In genomic region chr14:79712550-79713262, GRCm38 (mm10) we compare ENCODE assay signal across 23 mouse cellular contexts. TPM values are rescaled to one million over a fixed set of nuclear protein-coding genes. Genes with fewer than 3 reads are reported as not detected.
DNase-seq lines count a peak whose midpoint lies in the region; ATAC-seq and TF ChIP-seq lines count a peak whose summit lies in the region.
"Had no signal": no experiment of that assay in that cellular context is flagged by ENCODE, and none has a peak within 500 bp of the region (broad histone marks: within the 10 kb centered on the region; RNA-seq: fewer than 3 reads in every experiment).

No protein-coding gene starts in this region.

- H3K27me3 ChIP-seq in heart, embryonic 10.5 days (ENCODE audit: insufficient read depth, poor library complexity, severe bottlenecking): no peaks in the 10 kb centered on the region
- H3K27me3 ChIP-seq in heart, embryonic 14.5 days (ENCODE audit: control insufficient read depth, insufficient read depth, low read length): no peaks in the 10 kb centered on the region
- no peaks in the 10 kb centered on the region for H3K27me3 ChIP-seq in hindbrain, postnatal 0 days (ENCODE audit: insufficient read depth, low read length)
- H3K27me3 ChIP-seq in forebrain, embryonic 11.5 days (ENCODE audit: control insufficient read depth, insufficient read depth, low read length): no peaks in the 10 kb centered on the region
- H3K27me3 ChIP-seq: embryonic facial prominence, embryonic 12.5 days; forebrain, embryonic 13.5 days; hindbrain, embryonic 13.5 days; intestine, embryonic 15.5 days had no signal

- no peaks in the 10 kb centered on the region for H3K9me3 ChIP-seq in heart, embryonic 10.5 days
- H3K9me3 ChIP-seq in heart, embryonic 14.5 days (ENCODE audit: control insufficient read depth, low read length): no peaks in the 10 kb centered on the region
- no peaks in the 10 kb centered on the region for H3K9me3 ChIP-seq in hindbrain, postnatal 0 days (ENCODE audit: low read length)
- H3K9me3 ChIP-seq in forebrain, embryonic 11.5 days (ENCODE audit: control insufficient read depth, low read length): no peaks in the 10 kb centered on the region
- H3K9me3 ChIP-seq: embryonic facial prominence, embryonic 12.5 days; forebrain, embryonic 13.5 days; hindbrain, embryonic 13.5 days; intestine, embryonic 15.5 days had no signal

- no peaks in the 10 kb centered on the region; the same call in 1 of the 2 replicates for H3K4me1 ChIP-seq in heart, embryonic 10.5 days
- peaks cover 7 to 19% of the 10 kb centered on the region in 2 experiments for H3K4me1 ChIP-seq in heart, embryonic 14.5 days (ENCODE audit: control insufficient read depth in 2 of 2, insufficient read depth in 2 of 2, low read length in 2 of 2)
- no peaks in the 10 kb centered on the region for H3K4me1 ChIP-seq in hindbrain, postnatal 0 days (ENCODE audit: insufficient read depth, low read length)
- no peaks in the 10 kb centered on the region for H3K4me1 ChIP-seq in forebrain, embryonic 11.5 days (replicated peaks; ENCODE audit: control insufficient read depth, insufficient read depth, low read length)
- H3K4me1 ChIP-seq: embryonic facial prominence, embryonic 12.5 days; intestine, embryonic 15.5 days had no signal

- peak; percentile 12 to 19 for DNase-seq in heart, adult 18-20 months
- no peak for DNase-seq in heart, postnatal 4 days
- no peak for DNase-seq in heart, embryonic 10.5 days (ENCODE audit: low spot score)
- no peak for DNase-seq in hindbrain, postnatal 0 days (ENCODE audit: low spot score)
- no peak for DNase-seq in forebrain, embryonic 11.5 days (ENCODE audit: low spot score)
- no peak for DNase-seq in layer of hippocampus, postnatal 14 days (ENCODE audit: low spot score in 2 of 2)
- DNase-seq: adrenal gland, postnatal 14 days; cerebellum, adult 11-12 months; cerebellum, adult 9-10 months; cerebellum, postnatal 25 days; forebrain, postnatal 0 days; gastrocnemius, postnatal 14 days; kidney, adult 18-20 months had no signal

- ATAC-seq in heart, embryonic 14.5 days (ENCODE audit: insufficient number of reproducible peaks, insufficient read depth, low FRiP score, low read depth): peak; percentile 79
- ATAC-seq in hindbrain, postnatal 0 days: no peak
- ATAC-seq in forebrain, embryonic 11.5 days (replicated peaks; ENCODE audit: low FRiP score): no peak
- ATAC-seq: activated CD4-positive, CD25-positive, alpha-beta regulatory T cell, adult 4 months; forebrain, embryonic 13.5 days; forebrain, postnatal 0 days; intestine, embryonic 15.5 days had no signal

- TF ChIP-seq CTCF in hindbrain, postnatal 0 days (IDR thresholded peaks at IDR 0.05; ENCODE audit: low read depth): no peak

- WGBS in heart, embryonic 10.5 days: 73% methylated on average over 6 of the region's 6 CpGs
- 30% methylated on average over 6 of the region's 6 CpGs for WGBS in heart, embryonic 14.5 days
- WGBS in hindbrain, postnatal 0 days: 93% methylated on average over 6 of the region's 6 CpGs
- 91% methylated on average over 6 of the region's 6 CpGs for WGBS in forebrain, embryonic 11.5 days

- H3K4me3 ChIP-seq in heart, embryonic 10.5 days: no peak overlapping the region
- H3K4me3 ChIP-seq in heart, embryonic 14.5 days (ENCODE audit: control insufficient read depth in 1 of 2, insufficient read depth in 1 of 2, low read depth in 1 of 2, low read length in 2 of 2): no peak overlapping the region
- no peak overlapping the region for H3K4me3 ChIP-seq in hindbrain, postnatal 0 days (ENCODE audit: low read length)
- no peak overlapping the region for H3K4me3 ChIP-seq in forebrain, embryonic 11.5 days (ENCODE audit: low read depth, low read length)
- H3K4me3 ChIP-seq: embryonic facial prominence, embryonic 12.5 days; forebrain, embryonic 13.5 days; hindbrain, embryonic 13.5 days; intestine, embryonic 15.5 days had no signal

- H3K9ac ChIP-seq in heart, embryonic 14.5 days (ENCODE audit: low read length): no peak overlapping the region
- no peak overlapping the region for H3K9ac ChIP-seq in hindbrain, postnatal 0 days (replicated peaks; ENCODE audit: low read length)
- H3K9ac ChIP-seq in forebrain, embryonic 11.5 days (ENCODE audit: low read length): no peak overlapping the region
- H3K9ac ChIP-seq: embryonic facial prominence, embryonic 12.5 days; forebrain, embryonic 13.5 days; forebrain, postnatal 0 days; hindbrain, embryonic 13.5 days; intestine, embryonic 15.5 days had no signal

- no peaks in the 10 kb centered on the region for H3K36me3 ChIP-seq in heart, embryonic 10.5 days
- no peaks in the 10 kb centered on the region for H3K36me3 ChIP-seq in heart, embryonic 14.5 days (ENCODE audit: control insufficient read depth, insufficient read depth, low read length)
- no peaks in the 10 kb centered on the region for H3K36me3 ChIP-seq in hindbrain, postnatal 0 days (ENCODE audit: insufficient read depth, low read length)
- H3K36me3 ChIP-seq in forebrain, embryonic 11.5 days (ENCODE audit: control insufficient read depth, insufficient read depth, low read length): no peaks in the 10 kb centered on the region
- H3K36me3 ChIP-seq: embryonic facial prominence, embryonic 12.5 days; hindbrain, embryonic 13.5 days; intestine, embryonic 15.5 days had no signal

- H3K4me2 ChIP-seq in heart, embryonic 14.5 days (ENCODE audit: low read length): peak overlapping the region; percentile 35
- H3K4me2 ChIP-seq in hindbrain, postnatal 0 days (ENCODE audit: low read depth, low read length): no peak overlapping the region
- no peak overlapping the region for H3K4me2 ChIP-seq in forebrain, embryonic 11.5 days (ENCODE audit: low read depth, low read length, severe bottlenecking)
- H3K4me2 ChIP-seq: embryonic facial prominence, embryonic 12.5 days; forebrain, embryonic 13.5 days; hindbrain, embryonic 13.5 days; intestine, embryonic 15.5 days had no signal

- 0 out of 2 replicates have a peak overlapping the region, but pooled peaks have one; percentile 33 for H3K27ac ChIP-seq in heart, embryonic 10.5 days
- peak overlapping the region; percentile 82 to 95 for H3K27ac ChIP-seq in heart, embryonic 14.5 days (replicated peaks in 1 of 2; ENCODE audit: control insufficient read depth in 1 of 2, insufficient read depth in 1 of 2, low read depth in 2 of 2, low read length in 2 of 2)
- no peak overlapping the region for H3K27ac ChIP-seq in hindbrain, postnatal 0 days
- no peak overlapping the region for H3K27ac ChIP-seq in forebrain, embryonic 11.5 days (ENCODE audit: low read depth, low read length)
- H3K27ac ChIP-seq: embryonic facial prominence, embryonic 12.5 days; forebrain, embryonic 13.5 days; hindbrain, embryonic 13.5 days; intestine, embryonic 15.5 days had no signal

RNA-seq across cellular contexts. Expression of gene Cnmd, which starts 50.7 kb away (rescaled TPM):
- 1 to 10 TPM; 3.9 to 4.7 TPM for total RNA-seq in heart, adult 18-20 months (2021)
- under 1 TPM in 1 of 2 experiments, not detected in 1; 0.43 TPM for total RNA-seq in heart, postnatal 4 days (2021)
- polyA plus RNA-seq in heart, embryonic 10.5 days (2016; fragmentation: Nextera tagmentation; extraction: Ambion mirVana): 1.7 and 2.9 TPM in 2 replicates
- polyA plus RNA-seq in heart, embryonic 14.5 days (2014; fragmentation: Nextera tagmentation; extraction: Ambion mirVana): 2.5 and 3.8 TPM in 2 replicates
- 0.37 and 0.68 TPM in 2 replicates for total RNA-seq in hindbrain, postnatal 0 days (2014; rRNA removed)
- polyA plus RNA-seq in hindbrain, postnatal 0 days (2015; fragmentation: Nextera tagmentation; extraction: Ambion mirVana): 1.1 and 1.8 TPM in 2 replicates
- polyA plus RNA-seq in forebrain, embryonic 11.5 days (2014; fragmentation: Nextera tagmentation; extraction: Ambion mirVana): 3.4 and 4.1 TPM in 2 replicates
- total RNA-seq in layer of hippocampus, postnatal 14 days (2021): 1 to 10 TPM; 1.8 to 2.6 TPM
- total RNA-seq: hematopoietic stem cell, adult 5-6 weeks; MEL had no signal
- polyA plus RNA-seq: activated CD4-positive, CD25-positive, alpha-beta regulatory T cell, adult 4 months; C2C12 had no signal

RNA-seq across cellular contexts. Expression of gene Pcdh8, which starts 58.4 kb away (rescaled TPM):
- total RNA-seq in heart, adult 18-20 months (2021): under 1 TPM in 1 of 2 experiments, not detected in 1; 0.20 TPM
- total RNA-seq in heart, postnatal 4 days (2021): under 1 TPM in 1 of 2 experiments, not detected in 1; 0.19 TPM
- polyA plus RNA-seq in heart, embryonic 10.5 days (2016; fragmentation: Nextera tagmentation; extraction: Ambion mirVana): 0.09 and 0.50 TPM in 2 replicates
- polyA plus RNA-seq in heart, embryonic 14.5 days (2014; fragmentation: Nextera tagmentation; extraction: Ambion mirVana): 0.12 TPM in 1 of 2 replicates, not detected in the other
- 103 and 128 TPM in 2 replicates for total RNA-seq in hindbrain, postnatal 0 days (2014; rRNA removed)
- 25.9 and 30.1 TPM in 2 replicates for polyA plus RNA-seq in hindbrain, postnatal 0 days (2015; fragmentation: Nextera tagmentation; extraction: Ambion mirVana)
- polyA plus RNA-seq in forebrain, embryonic 11.5 days (2014; fragmentation: Nextera tagmentation; extraction: Ambion mirVana): 11.4 and 13.7 TPM in 2 replicates
- 10 to 100 TPM; 64.4 to 77.0 TPM for total RNA-seq in layer of hippocampus, postnatal 14 days (2021)
- total RNA-seq: gastrocnemius, adult 18-20 months; gastrocnemius, postnatal 14 days; hematopoietic stem cell, adult 5-6 weeks; MEL had no signal
- polyA plus RNA-seq: activated CD4-positive, CD25-positive, alpha-beta regulatory T cell, adult 4 months had no signal

Comparison
In these comparisons a context has a peak if more than half of its experiments do, and no peak if none do; other contexts are left out.
1. DNase-seq: peak in heart, adult 18-20 months (2 of 2); none in heart, postnatal 4 days (single experiment), heart, embryonic 10.5 days (single experiment), hindbrain, postnatal 0 days (single experiment), forebrain, embryonic 11.5 days (single experiment) and layer of hippocampus, postnatal 14 days (0 of 2).
2. H3K27ac ChIP-seq: peak in heart, embryonic 10.5 days (single experiment) and heart, embryonic 14.5 days (2 of 2); none in hindbrain, postnatal 0 days (single experiment) and forebrain, embryonic 11.5 days (single experiment).
3. RNA of gene Pcdh8, which starts 58.4 kb away (total RNA-seq): 103 to 128 TPM in hindbrain, postnatal 0 days and 64.4 to 77.0 TPM in layer of hippocampus, postnatal 14 days; 0.20 TPM in heart, adult 18-20 months and 0.19 TPM in heart, postnatal 4 days; every median in the first group is over 10 times any median in the second.